Mouse (Mus musculus): ENCODE measurements around the gene Lrrc31. TPM values are rescaled to one million over a fixed set of nuclear protein-coding genes. Genes with fewer than 3 reads are reported as not detected.

Lrrc31 gene
- polyA plus RNA-seq, 1 experiment: not detected

- Histone ChIP-seq H3K4me1 (ENCODE audit: control insufficient read depth, insufficient read depth, low read length) (no peaks in the 10 kb centered on the region), H3K4me3 (replicated peaks; ENCODE audit: insufficient read depth, low read depth, low read length) (no peak within 1 kb of the TSS), H3K27me3 (ENCODE audit: control insufficient read depth, insufficient read depth, low read length) (no peaks in the 10 kb centered on the region; the same call in 1 of the 2 replicates), H3K27ac (ENCODE audit: insufficient read depth, low read length) (no peak within 1 kb of the TSS)
- WGBS: 42% methylated on average over 2 of the region's 2 CpGs
- DNase-seq: no peak
- TF ChIP-seq POLR2A (IDR thresholded peaks at IDR 0.05; ENCODE audit: borderline replicate concordance, insufficient read depth, low read length): no peak
- no peak for TF ChIP-seq CTCF (IDR thresholded peaks at IDR 0.05; ENCODE audit: borderline replicate concordance, insufficient read depth, low read depth, low read length)
Observed at GRCm38 (mm10) chr3:30644207-30644606, 55.4 kb downstream of the Lrrc31 start, which contains the start of gene Lrriq4. Gene Lrriq4 (plus strand): TSS chr3:30644507.

- DNase-seq: no peak
- Histone ChIP-seq H3K4me1 (ENCODE audit: control insufficient read depth, insufficient read depth, low read length) (no peaks in the 10 kb centered on the region), H3K4me3 (replicated peaks; ENCODE audit: insufficient read depth, low read depth, low read length) (no peak overlapping the region), H3K27me3 (ENCODE audit: control insufficient read depth, insufficient read depth, low read length) (no peaks in the 10 kb centered on the region), H3K27ac (ENCODE audit: insufficient read depth, low read length) (no peak overlapping the region)
- no peak for TF ChIP-seq CTCF (IDR thresholded peaks at IDR 0.05; ENCODE audit: borderline replicate concordance, insufficient read depth, low read depth, low read length)
- no peak for TF ChIP-seq POLR2A (IDR thresholded peaks at IDR 0.05; ENCODE audit: borderline replicate concordance, insufficient read depth, low read length)
- WGBS: 80% methylated on average over 4 of the region's 4 CpGs
Observed at GRCm38 (mm10) chr3:30635629-30636028, 64.0 kb downstream of the Lrrc31 start.

GRCm38 (mm10) chr3:30633681-30634080 lies 66.0 kb downstream of the Lrrc31 start:
- Histone ChIP-seq H3K27me3 (ENCODE audit: control insufficient read depth, insufficient read depth, low read length) (no peaks in the 10 kb centered on the region), H3K27ac (ENCODE audit: insufficient read depth, low read length) (no peak overlapping the region), H3K4me1 (ENCODE audit: control insufficient read depth, insufficient read depth, low read length) (no peaks in the 10 kb centered on the region), H3K4me3 (replicated peaks; ENCODE audit: insufficient read depth, low read depth, low read length) (no peak overlapping the region)
- DNase-seq: no peak
- 49% methylated on average over 3 of the region's 3 CpGs for WGBS
- TF ChIP-seq CTCF (IDR thresholded peaks at IDR 0.05; ENCODE audit: borderline replicate concordance, insufficient read depth, low read depth, low read length) (no peak), POLR2A (IDR thresholded peaks at IDR 0.05; ENCODE audit: borderline replicate concordance, insufficient read depth, low read length) (no peak)

Other genes starting within 250 kb of the Lrrc31 start
- gene Mecom, start 151.8 kb downstream of the Lrrc31 start, polyA plus RNA-seq (2012; rRNA removed): 2.6 and 4.3 TPM in 2 replicates
- gene Actrt3, start 99.9 kb downstream of the Lrrc31 start, polyA plus RNA-seq (2012; rRNA removed): 1.8 and 2.5 TPM in 2 replicates
- 16.7 and 21.6 TPM in 2 replicates for gene Mynn, start 97.8 kb downstream of the Lrrc31 start, polyA plus RNA-seq (2012; rRNA removed)
- not detected in 2 replicates for gene Lrriq4, start 55.3 kb downstream of the Lrrc31 start, polyA plus RNA-seq (2012; rRNA removed)
- 0.21 and 0.24 TPM in 2 replicates for gene Lrrc34, start 52.0 kb downstream of the Lrrc31 start, polyA plus RNA-seq (2012; rRNA removed)
- gene Samd7, start 46.5 kb upstream of the Lrrc31 start, polyA plus RNA-seq (2012; rRNA removed): 0.05 and 0.15 TPM in 2 replicates
- gene Sec62, start 93.0 kb upstream of the Lrrc31 start, polyA plus RNA-seq (2012; rRNA removed): 102 and 111 TPM in 2 replicates
- 0.72 and 1.1 TPM in 2 replicates for gene Gpr160, start 156.1 kb upstream of the Lrrc31 start, polyA plus RNA-seq (2012; rRNA removed)

All from cerebellum, adult 2 months (tissue).